Mouse (Mus musculus) stomach, embryonic 15.5 days (tissue): ENCODE measurements around the gene Gpbar1. TPM values are rescaled to one million over a fixed set of nuclear protein-coding genes. Genes with fewer than 3 reads are reported as not detected.
A peak's percentile ranks its signal among the peaks of the same experiment; 100 is the strongest.

Experiments used
- ATAC-seq: fragments of 200-750 bp; cut with Nextera tagmentation; 2 replicates; pipeline ENCODE4 v1.8.0; 2017; ENCODE audit warnings: low read depth, moderate number of reproducible peaks, moderate TSS enrichment; ENCODE audit not compliant: insufficient read depth, low FRiP score
- H3K27ac ChIP-seq: fragments of 300-500 bp; sonication (generic); 2 replicates; pipeline ENCODE4 v1.5.1; 2015; ENCODE audit warnings: mild to moderate bottlenecking, inconsistent platforms
- H3K27me3 ChIP-seq: fragments of 300-500 bp; sonication (generic); replicated peaks from 2 replicates; pipeline ENCODE4 v1.6.1; 2015; ENCODE audit warnings: inconsistent platforms
- H3K36me3 ChIP-seq: fragments of 300-500 bp; sonication (generic); 2 replicates; pipeline ENCODE4 v1.6.1; 2015; ENCODE audit warnings: inconsistent platforms
- H3K4me1 ChIP-seq: fragments of 300-500 bp; sonication (generic); 2 replicates; pipeline ENCODE4 v1.6.1; 2015; ENCODE audit warnings: inconsistent platforms
- H3K4me2 ChIP-seq: fragments of 300-500 bp; sonication (generic); 2 replicates; pipeline ENCODE4 v1.6.1; 2015; ENCODE audit warnings: mild to moderate bottlenecking, inconsistent platforms
- H3K4me3 ChIP-seq: fragments of 300-500 bp; sonication (generic); replicated peaks from 2 replicates; pipeline ENCODE4 v1.5.1; 2015; ENCODE audit warnings: inconsistent platforms
- H3K9ac ChIP-seq: fragments of 300-500 bp; sonication (generic); 2 replicates; pipeline ENCODE4 v1.6.1; 2015; ENCODE audit warnings: inconsistent platforms
- H3K9me3 ChIP-seq: fragments of 300-500 bp; sonication (generic); 2 replicates; pipeline ENCODE4 v1.6.1; 2016; ENCODE audit warnings: inconsistent platforms
- WGBS: fragments of 180-500 bp; shearing (Covaris S2); methylation state at CpG from one replicate; pipeline ENCODE4 v1.1.7; 2015; 5-methylcytosine and 5-hydroxymethylcytosine counted together
- polyA plus RNA-seq: library from polyadenylated mRNA; unstranded; fragments of >200 nt; fragmentation: Nextera tagmentation; extraction: Ambion mirVana; gene quantifications from 2 replicates; pipeline ENCODE4 v1.2.1, GENCODE M21; 2015

Gpbar1 gene
- polyA plus RNA-seq, 1 experiment from 2014 or later, result 1.1 TPM

DNA sequence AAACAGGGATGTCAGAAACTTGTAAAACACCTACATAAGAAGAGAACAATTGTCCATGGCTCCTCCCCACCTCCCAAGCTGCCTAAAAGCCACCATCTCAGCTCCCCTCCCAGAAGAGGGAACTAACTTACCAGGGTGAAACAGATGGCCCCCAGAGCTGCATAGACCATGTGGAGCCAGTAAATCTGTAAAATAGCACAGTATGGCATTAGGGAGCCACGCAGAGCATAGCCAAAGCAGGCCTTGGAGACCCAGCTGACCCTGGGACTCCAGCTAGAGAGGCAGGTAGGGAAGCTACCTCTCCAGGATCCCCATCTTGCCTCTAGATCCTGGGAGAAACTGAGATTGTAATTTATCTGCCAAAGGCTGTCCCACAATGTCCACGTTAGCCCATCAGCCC is 11.4 kb downstream of the Gpbar1 start:
- 83% methylated on average over 2 of the region's 2 CpGs for WGBS
- ATAC-seq, result no peak
- peaks cover 35% of the 10 kb centered on the region for H3K4me1 ChIP-seq

DNA sequence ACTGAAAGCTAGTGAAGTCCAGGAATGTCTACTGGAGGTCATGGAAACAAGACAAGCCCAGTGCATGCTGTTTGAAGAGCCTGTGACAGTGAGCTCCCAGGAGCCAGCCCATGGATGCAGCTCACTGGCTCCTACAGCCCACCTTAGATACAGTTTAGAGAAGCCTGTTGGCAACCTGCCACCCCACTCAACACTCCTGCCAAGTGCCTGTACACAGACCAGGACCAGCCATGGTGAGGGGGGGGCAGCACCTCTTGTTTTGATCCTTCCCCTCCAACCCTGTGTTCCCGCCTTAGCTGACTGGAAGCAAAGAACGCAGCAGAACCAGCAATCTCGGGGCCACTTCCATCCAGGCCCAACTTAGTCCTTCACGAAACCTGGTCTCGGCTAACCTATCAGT is 11.8 kb downstream of the Gpbar1 start:
- H3K36me3 ChIP-seq, result peaks cover 24% of the 10 kb centered on the region
- 76% methylated on average over 5 of the region's 5 CpGs for WGBS

More for the DNA sequence above, 11.4 kb downstream of the Gpbar1 start:
- Histone ChIP-seq H3K4me2 (no peak overlapping the region), H3K9ac (no peak overlapping the region), H3K9me3 (no peaks in the 10 kb centered on the region), H3K4me3 (no peak overlapping the region), H3K36me3 (peaks cover 24% of the 10 kb centered on the region), H3K27me3 (no peaks in the 10 kb centered on the region), H3K27ac (no peak overlapping the region)

DNA sequence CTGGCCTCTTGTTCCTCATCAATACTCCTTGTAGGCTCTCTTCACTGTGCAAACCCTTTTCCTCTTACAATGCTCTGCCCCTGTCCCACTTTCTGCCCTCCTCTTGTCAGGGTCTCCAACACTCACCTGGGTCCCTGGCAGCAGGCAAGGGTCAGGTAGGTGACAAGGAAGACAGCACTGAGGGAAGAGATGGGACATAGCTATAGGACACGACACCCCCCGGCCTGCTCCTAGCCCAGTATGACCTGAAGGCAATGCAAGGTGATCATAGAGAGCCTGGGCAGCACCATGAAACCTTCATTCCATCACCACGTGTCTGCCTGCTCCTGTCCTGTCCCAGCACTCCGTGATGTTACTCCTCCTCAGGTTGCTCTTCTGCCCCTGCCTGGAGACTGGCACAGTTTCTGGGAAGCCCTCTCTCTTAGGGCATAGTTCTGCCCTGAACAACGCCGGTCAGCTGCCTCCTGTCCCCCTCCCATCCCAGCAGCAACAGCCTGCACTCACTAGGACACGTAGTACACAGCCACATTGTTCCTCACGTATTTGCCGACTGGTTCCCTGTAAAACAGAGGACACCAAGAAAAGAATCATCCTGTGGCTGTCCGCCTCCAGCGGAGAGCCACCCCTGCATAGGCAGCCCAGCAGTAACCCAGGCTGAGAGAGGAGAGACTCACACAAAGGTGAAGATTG is 14.1 kb downstream of the Gpbar1 start:
- no peak for ATAC-seq

More for the DNA sequence above, 11.8 kb downstream of the Gpbar1 start:
- Histone ChIP-seq H3K9me3 (no peaks in the 10 kb centered on the region), H3K27me3 (no peaks in the 10 kb centered on the region), H3K4me1 (peaks cover 39% of the 10 kb centered on the region), H3K9ac (no peak overlapping the region), H3K4me2 (no peak overlapping the region), H3K4me3 (no peak overlapping the region), H3K27ac (no peak overlapping the region)
- 0 out of 2 replicates have a peak, but pooled peaks have one; percentile 3 for ATAC-seq

DNA sequence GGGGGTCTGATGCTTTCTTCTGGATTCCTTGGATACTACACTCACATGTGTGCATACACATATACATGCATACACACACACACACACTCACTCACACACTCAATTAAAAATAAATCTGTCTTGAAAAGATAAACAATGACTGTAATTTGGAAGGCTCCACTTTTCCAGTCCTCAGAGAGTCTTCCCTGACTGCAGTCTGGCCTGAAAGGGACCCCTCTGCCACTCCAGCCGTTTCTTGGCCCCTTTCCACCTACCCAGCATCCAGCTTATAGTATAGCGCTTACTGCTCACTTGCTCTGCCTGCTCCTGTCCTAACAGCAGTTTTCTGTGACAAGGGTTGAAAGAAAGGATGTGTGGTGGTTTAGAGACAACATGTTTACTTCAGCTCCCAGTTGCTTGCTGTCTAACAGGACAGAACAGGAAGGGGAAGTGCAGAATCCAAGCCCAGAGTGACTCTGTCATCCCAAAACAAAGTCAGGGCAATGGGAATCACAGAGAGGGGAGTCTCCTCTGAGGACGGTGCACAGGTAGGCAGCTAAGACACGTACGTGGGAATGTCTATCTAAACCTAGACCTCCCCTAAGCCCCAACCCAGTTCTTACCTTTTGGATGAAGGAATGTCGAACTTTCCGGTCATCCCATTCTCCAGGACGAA is 15.1 kb downstream of the Gpbar1 start:
- Histone ChIP-seq H3K27me3 (no peaks in the 10 kb centered on the region), H3K4me3 (no peak overlapping the region), H3K4me1 (peaks cover 65% of the 10 kb centered on the region), H3K36me3 (peaks cover 18% of the 10 kb centered on the region), H3K27ac (peak overlapping the region; percentile 62; the same call in 1 of the 2 replicates), H3K4me2 (no peak overlapping the region), H3K9me3 (no peaks in the 10 kb centered on the region), H3K9ac (no peak overlapping the region)
- WGBS, result 76% methylated on average over 8 of the region's 8 CpGs
- no peak for ATAC-seq

More for the DNA sequence above, 14.1 kb downstream of the Gpbar1 start:
- Histone ChIP-seq H3K27ac (peak overlapping the region; percentile 62; the same call in 1 of the 2 replicates), H3K27me3 (no peaks in the 10 kb centered on the region), H3K4me1 (peaks cover 56% of the 10 kb centered on the region), H3K36me3 (peaks cover 24% of the 10 kb centered on the region), H3K4me2 (no peak overlapping the region), H3K9ac (no peak overlapping the region), H3K9me3 (no peaks in the 10 kb centered on the region), H3K4me3 (no peak overlapping the region)
- WGBS, result 86% methylated on average over 11 of the region's 11 CpGs

DNA sequence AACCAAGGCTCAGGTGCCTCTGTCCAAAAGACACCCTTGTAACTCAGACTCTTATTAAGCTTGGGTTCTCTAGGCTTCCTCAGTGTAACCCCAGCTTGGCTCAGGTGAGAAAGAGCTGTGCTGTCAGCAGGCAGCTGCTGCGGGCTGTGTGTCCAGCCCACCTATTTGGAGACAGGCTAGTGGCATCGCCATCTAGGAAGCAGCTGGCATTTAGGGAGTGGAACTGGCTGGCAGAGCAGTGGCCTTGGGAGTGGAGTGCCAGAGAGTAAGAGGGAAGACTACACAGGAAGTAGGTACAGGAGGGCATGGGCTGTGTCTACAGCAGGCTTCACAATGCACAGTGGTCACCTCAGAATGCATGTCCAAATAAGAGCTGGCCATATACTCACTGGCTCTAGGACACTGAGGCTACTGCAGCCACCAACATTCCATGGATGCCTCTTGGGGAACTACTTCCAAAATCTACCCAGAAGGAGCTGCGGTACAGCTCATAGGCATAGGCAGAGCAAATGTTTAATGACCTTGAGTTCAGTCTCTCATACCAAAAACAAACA is 15.8 kb downstream of the Gpbar1 start:
- ATAC-seq, result no peak
- Histone ChIP-seq H3K36me3 (peaks cover 16% of the 10 kb centered on the region), H3K4me1 (peaks cover 72% of the 10 kb centered on the region)

DNA sequence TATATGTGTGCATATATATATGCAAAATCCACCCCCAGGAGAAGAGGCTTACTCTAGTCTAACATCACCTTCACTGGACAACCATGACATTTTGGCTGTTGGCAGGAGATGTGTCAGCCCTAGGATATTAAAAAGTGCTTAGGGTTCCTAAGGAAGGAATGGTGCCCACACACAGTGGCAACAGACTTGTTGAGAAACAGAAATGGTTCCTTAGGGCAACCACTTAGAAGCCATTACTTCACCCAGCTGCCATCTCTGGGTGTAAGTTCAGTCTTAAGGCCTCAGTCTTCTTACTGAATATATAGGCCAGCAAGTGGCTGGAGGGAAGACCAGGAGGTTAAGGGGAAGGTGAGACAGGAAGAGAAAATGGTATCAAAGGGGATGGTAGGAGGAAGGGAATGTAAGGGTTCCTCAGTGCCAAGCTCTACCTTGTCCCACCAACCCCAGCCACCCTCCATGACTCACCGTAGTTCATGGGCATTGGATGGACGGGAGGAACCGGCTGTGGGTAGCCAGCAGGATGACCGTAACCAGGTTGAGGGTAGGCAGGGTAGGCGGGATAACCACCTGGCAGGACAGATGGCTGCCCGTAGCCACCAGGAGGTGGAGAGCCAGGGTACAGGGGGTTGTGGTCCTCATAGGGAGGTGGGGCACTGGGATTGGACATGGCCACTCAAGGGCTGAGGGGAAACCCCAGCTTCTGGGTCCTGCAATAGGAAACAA is 16.5 kb downstream of the Gpbar1 start:
- no peak for ATAC-seq
- H3K4me1 ChIP-seq, result peaks cover 76% of the 10 kb centered on the region
- WGBS, result 86% methylated on average over 6 of the region's 6 CpGs
- no peak overlapping the region; the same call in 1 of the 2 replicates for H3K9ac ChIP-seq
- H3K27me3 ChIP-seq, result no peaks in the 10 kb centered on the region
- peak overlapping the region; percentile 99 for H3K27ac ChIP-seq
- H3K36me3 ChIP-seq, result peaks cover 16% of the 10 kb centered on the region
- peak overlapping the region; percentile 57 for H3K4me2 ChIP-seq
- peak overlapping the region; percentile 13; the same call in 1 of the 2 replicates for H3K4me3 ChIP-seq
- H3K9me3 ChIP-seq, result no peaks in the 10 kb centered on the region

More for the DNA sequence above, 15.8 kb downstream of the Gpbar1 start:
- H3K4me3 ChIP-seq, result no peak overlapping the region
- H3K4me2 ChIP-seq, result no peak overlapping the region
- H3K27me3 ChIP-seq, result no peaks in the 10 kb centered on the region
- H3K27ac ChIP-seq, result peak overlapping the region; percentile 62; the same call in 1 of the 2 replicates
- H3K9me3 ChIP-seq, result no peaks in the 10 kb centered on the region
- no peak overlapping the region for H3K9ac ChIP-seq
- WGBS, result 91% methylated on average over 3 of the region's 3 CpGs

DNA sequence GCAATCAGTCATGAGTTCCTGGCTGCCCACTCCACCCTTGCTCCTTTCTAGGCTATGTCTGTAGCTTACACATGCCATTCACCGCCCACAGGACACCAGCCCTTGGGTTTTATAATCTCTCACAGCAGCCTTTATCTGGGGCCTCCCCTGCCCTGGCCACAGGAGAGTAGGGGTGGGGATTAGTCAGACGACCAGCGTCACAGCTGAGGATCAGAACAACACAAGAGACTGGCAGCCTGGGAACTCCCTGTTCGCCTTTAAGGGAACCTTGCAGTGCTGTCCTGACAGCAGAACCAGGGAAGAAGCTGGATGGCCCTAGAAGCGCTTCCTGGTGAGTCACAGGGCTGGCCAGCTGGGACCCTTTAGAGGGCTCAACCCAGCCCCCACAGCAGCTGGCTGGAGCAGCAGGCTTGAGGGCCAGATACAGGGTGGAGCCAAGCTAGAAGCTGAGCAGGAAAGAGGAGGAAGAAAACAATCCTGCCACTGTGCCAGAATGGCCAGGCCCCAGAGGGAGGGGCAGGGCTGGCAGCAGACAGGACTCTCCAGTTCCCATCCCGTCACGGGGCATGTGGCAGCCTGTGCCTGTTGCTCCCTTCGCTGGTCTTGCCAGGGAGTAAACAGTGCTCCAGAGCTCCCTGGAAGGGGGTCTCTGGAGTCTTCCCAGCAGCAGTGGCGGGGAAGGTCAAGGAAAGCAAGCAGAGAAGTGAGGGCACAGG is 17.3 kb downstream of the Gpbar1 start:
- Histone ChIP-seq H3K9ac (peak overlapping the region; percentile 26), H3K36me3 (peaks cover 13% of the 10 kb centered on the region), H3K4me2 (peak overlapping the region; percentile 57), H3K27ac (peak overlapping the region; percentile 99), H3K4me1 (peaks cover 70% of the 10 kb centered on the region), H3K27me3 (no peaks in the 10 kb centered on the region), H3K4me3 (peak overlapping the region; percentile 13), H3K9me3 (no peaks in the 10 kb centered on the region)
- WGBS, result 6% methylated on average over 9 of the region's 9 CpGs
- ATAC-seq, result peak; percentile 86

DNA sequence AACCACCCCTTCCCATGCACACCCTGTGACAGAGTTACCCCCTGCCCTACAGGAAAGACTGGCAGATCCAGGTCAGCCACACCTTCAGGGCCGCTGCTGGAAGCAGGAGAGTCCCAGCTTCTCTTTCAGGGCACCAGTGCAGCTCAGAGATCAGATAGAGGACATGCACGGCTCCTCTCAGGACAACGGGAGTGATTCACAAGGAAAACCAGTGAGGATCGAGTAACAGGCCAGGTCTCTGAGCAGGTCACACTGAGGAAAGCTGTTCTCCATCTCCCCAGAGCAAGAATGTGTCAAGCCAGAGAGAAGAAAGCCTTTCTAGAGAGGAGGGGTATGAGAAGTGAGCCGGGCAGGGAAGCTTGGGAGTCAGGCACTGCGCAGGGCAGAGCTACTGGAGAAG is 18.1 kb downstream of the Gpbar1 start:
- H3K4me1 ChIP-seq, result peaks cover 70% of the 10 kb centered on the region
- 16% methylated on average over 6 of the region's 6 CpGs for WGBS
- H3K4me2 ChIP-seq, result peak overlapping the region; percentile 57
- no peak for ATAC-seq
- H3K9ac ChIP-seq, result 0 out of 2 replicates have a peak overlapping the region, but pooled peaks have one; percentile 26
- H3K27me3 ChIP-seq, result no peaks in the 10 kb centered on the region
- peaks cover 13% of the 10 kb centered on the region for H3K36me3 ChIP-seq
- no peaks in the 10 kb centered on the region for H3K9me3 ChIP-seq
- H3K4me3 ChIP-seq, result peak overlapping the region; percentile 13; the same call in 1 of the 2 replicates
- peak overlapping the region; percentile 99 for H3K27ac ChIP-seq

DNA sequence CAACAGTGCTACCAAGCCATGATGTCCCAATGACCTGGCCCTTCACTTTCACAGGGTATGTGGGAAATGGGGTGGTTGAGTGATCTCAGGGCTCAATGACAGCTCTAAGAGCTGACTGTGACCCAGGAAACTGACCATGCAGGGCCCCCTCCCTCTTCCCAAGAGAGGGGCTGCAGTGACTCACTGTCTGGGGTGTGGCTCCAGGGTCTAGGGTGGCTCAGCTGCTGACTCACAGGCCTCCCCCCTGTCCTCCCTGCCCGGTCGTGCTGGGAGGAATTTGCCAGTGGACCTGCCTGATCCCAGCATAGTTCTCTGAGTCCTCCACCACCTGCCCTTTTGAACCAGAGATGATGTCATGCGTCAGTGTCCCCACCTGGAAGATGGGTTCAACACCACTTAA is 18.9 kb downstream of the Gpbar1 start:
- 41% methylated on average over 3 of the region's 3 CpGs for WGBS
- ATAC-seq, result 0 out of 2 replicates have a peak, but pooled peaks have one; percentile 12
- H3K4me2 ChIP-seq, result peak overlapping the region; percentile 57
- peaks cover 8% of the 10 kb centered on the region for H3K36me3 ChIP-seq
- no peak overlapping the region for H3K9ac ChIP-seq
- H3K27ac ChIP-seq, result peak overlapping the region; percentile 99
- H3K9me3 ChIP-seq, result no peaks in the 10 kb centered on the region
- H3K4me1 ChIP-seq, result peaks cover 75% of the 10 kb centered on the region
- H3K4me3 ChIP-seq, result no peak overlapping the region
- H3K27me3 ChIP-seq, result no peaks in the 10 kb centered on the region

DNA sequence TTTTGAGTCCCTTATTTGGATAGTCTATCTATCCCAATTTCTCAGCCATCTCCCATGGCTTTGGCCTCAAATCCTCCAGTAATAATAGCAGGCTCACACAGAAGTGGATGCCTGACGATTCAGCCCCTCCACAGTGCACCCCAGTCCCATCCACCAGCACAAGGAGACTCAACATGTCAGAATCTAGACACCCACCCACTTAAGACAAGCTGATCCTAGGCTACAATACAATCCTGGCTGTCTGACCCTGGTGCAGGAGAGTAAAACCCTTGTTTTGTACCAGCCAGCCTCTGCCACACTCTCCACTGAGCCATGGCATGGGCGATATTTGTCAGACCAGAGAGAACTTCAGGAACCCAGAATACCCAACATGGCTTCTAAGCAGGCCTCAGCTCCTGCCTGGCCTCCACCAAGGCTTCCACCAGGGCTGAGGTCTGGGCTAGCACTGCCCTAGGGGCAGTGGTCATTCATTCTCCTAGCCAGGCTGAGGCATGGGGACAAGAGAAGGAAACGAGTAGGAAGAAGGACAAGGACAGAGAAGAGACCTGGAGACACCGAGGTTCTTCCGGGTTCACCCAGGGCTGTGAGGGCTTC is 19.9 kb downstream of the Gpbar1 start:
- 0 out of 2 replicates have a peak overlapping the region, but pooled peaks have one; percentile 19 for H3K4me2 ChIP-seq
- H3K27ac ChIP-seq, result peak overlapping the region; percentile 99
- H3K9me3 ChIP-seq, result no peaks in the 10 kb centered on the region
- peaks cover 77% of the 10 kb centered on the region for H3K4me1 ChIP-seq
- no peaks in the 10 kb centered on the region for H3K27me3 ChIP-seq
- no peak overlapping the region for H3K9ac ChIP-seq
- H3K36me3 ChIP-seq, result no peaks in the 10 kb centered on the region; the same call in 1 of the 2 replicates
- no peak overlapping the region for H3K4me3 ChIP-seq
- 85% methylated on average over 5 of the region's 5 CpGs for WGBS
- ATAC-seq, result no peak
